Comparison of ENCODE assay signal across 8 mouse cellular contexts in the genomic region with DNA sequence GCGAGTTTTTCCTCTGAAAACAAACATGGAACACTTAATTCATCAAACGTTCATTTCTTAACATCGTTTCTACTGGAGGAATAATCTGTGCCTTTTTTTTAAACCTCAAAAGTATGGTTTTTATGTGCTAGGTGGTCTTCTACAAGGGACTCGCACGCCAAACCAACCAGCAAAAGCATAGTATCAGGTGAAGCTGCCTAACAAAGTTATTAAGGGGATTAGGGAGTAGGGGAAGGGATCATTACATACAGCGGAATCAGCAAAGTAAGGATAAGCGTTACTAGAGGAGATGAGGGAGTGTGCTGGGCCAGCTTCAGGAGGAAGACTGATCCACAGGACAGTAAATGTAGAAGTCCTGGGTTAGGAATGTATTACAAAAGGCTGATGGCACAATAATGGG. TPM values are rescaled to one million over a fixed set of nuclear protein-coding genes. Genes with fewer than 3 reads are reported as not detected.
DNase-seq lines count a peak whose midpoint lies in the region; ATAC-seq and TF ChIP-seq lines count a peak whose summit lies in the region.

No protein-coding gene starts in this region.

- no peak for DNase-seq in cerebellum, adult 2 months
- no peak for DNase-seq in cerebellum, postnatal 36 days
- DNase-seq in spleen, adult 2 months (ENCODE audit: low read depth in 1 of 2, low spot score in 2 of 2) = no peak
- DNase-seq in spleen, adult 18-20 months = no peak
- no peak for DNase-seq in liver, embryonic 13.5 days
- no peak for DNase-seq in MN1 (ENCODE audit: low spot score)
- DNase-seq in left cerebral cortex, adult 18-20 months (ENCODE audit: low spot score in 2 of 2) = no peak
- DNase-seq in layer of hippocampus, postnatal 25 days (ENCODE audit: extremely low spot score in 1 of 2, low spot score in 1 of 2) = no peak

- H3K36me3 ChIP-seq in spleen, adult 2 months (ENCODE audit: control insufficient read depth, insufficient read depth, low read length) = 0 out of 2 replicates have a peak, but pooled peaks cover 2% of the 10 kb centered on the region
- 0 out of 2 replicates have a peak, but pooled peaks cover 3% of the 10 kb centered on the region for H3K36me3 ChIP-seq in liver, embryonic 13.5 days

- no peak for ATAC-seq in liver, embryonic 13.5 days (ENCODE audit: low read depth)

- H3K4me1 ChIP-seq in cerebellum, adult 2 months (ENCODE audit: control insufficient read depth, insufficient read depth, low read length) = no peaks in the 10 kb centered on the region
- no peaks in the 10 kb centered on the region; the same call in 1 of the 2 replicates for H3K4me1 ChIP-seq in spleen, adult 2 months (ENCODE audit: control insufficient read depth, insufficient read depth, insufficient read length)
- H3K4me1 ChIP-seq in liver, embryonic 13.5 days (replicated peaks) = peaks cover 14% of the 10 kb centered on the region

- no peak for TF ChIP-seq POLR2A in cerebellum, adult 2 months (IDR thresholded peaks at IDR 0.05; ENCODE audit: borderline replicate concordance, insufficient read depth, low read length)
- TF ChIP-seq POLR2A in spleen, adult 2 months (IDR thresholded peaks at IDR 0.05; ENCODE audit: low read depth, low read length) = no peak

- no peaks in the 10 kb centered on the region for H3K9me3 ChIP-seq in liver, embryonic 13.5 days (replicated peaks)

- peak overlapping the region; percentile 94 for H3K4me2 ChIP-seq in liver, embryonic 13.5 days

- peak overlapping the region; percentile 59 for H3K9ac ChIP-seq in liver, embryonic 13.5 days

- WGBS in cerebellum, adult 2 months = 19% methylated on average over 7 of the region's 7 CpGs
- 30% methylated on average over 7 of the region's 7 CpGs for WGBS in spleen, adult 2 months
- 17% methylated on average over 7 of the region's 7 CpGs for WGBS in liver, embryonic 13.5 days (ENCODE audit: insufficient replicate concordance)

- H3K27me3 ChIP-seq in cerebellum, adult 2 months (ENCODE audit: control insufficient read depth, insufficient read depth, low read length) = no peaks in the 10 kb centered on the region
- H3K27me3 ChIP-seq in spleen, adult 2 months (ENCODE audit: control insufficient read depth, insufficient read depth, low read length) = no peaks in the 10 kb centered on the region
- peaks cover 12% of the 10 kb centered on the region for H3K27me3 ChIP-seq in liver, embryonic 13.5 days

- no peak overlapping the region for H3K27ac ChIP-seq in cerebellum, adult 2 months (ENCODE audit: insufficient read depth, low read length)
- no peak overlapping the region for H3K27ac ChIP-seq in spleen, adult 2 months (ENCODE audit: insufficient read depth, low read length)
- H3K27ac ChIP-seq in liver, embryonic 13.5 days = no peak overlapping the region

- peak overlapping the region; percentile 32 for H3K4me3 ChIP-seq in cerebellum, adult 2 months (replicated peaks; ENCODE audit: insufficient read depth, low read depth, low read length)
- H3K4me3 ChIP-seq in spleen, adult 2 months (ENCODE audit: extremely low read depth, insufficient read depth, insufficient read length) = peak overlapping the region; percentile 52; the same call in 1 of the 2 replicates
- H3K4me3 ChIP-seq in liver, embryonic 13.5 days (replicated peaks) = peak overlapping the region; percentile 72

- no peak for TF ChIP-seq CTCF in cerebellum, adult 2 months (IDR thresholded peaks at IDR 0.05; ENCODE audit: borderline replicate concordance, insufficient read depth, low read depth, low read length)
- no peak for TF ChIP-seq CTCF in spleen, adult 2 months (IDR thresholded peaks at IDR 0.05; ENCODE audit: extremely low read depth, insufficient read depth, insufficient read length, insufficient replicate concordance)

RNA-seq across cellular contexts. Expression of a gene that starts 0.6 kb away (rescaled TPM):
- polyA plus RNA-seq in cerebellum, adult 2 months (2012; rRNA removed) = 11.9 and 12.8 TPM in 2 replicates
- 1.1 and 1.3 TPM in 2 replicates for polyA plus RNA-seq in spleen, adult 2 months (2012; rRNA removed)
- polyA plus RNA-seq in liver, embryonic 13.5 days (2015; fragmentation: Nextera tagmentation; extraction: Ambion mirVana) = 5.5 and 8.3 TPM in 2 replicates
- 10 to 100 TPM; 12.3 to 13.8 TPM for total RNA-seq in left cerebral cortex, adult 18-20 months (2021)
- total RNA-seq in layer of hippocampus, postnatal 25 days (2021) = 10 to 100 TPM; 13.8 to 14.8 TPM

RNA-seq across cellular contexts. Expression of a gene that starts 15.4 kb away (rescaled TPM):
- polyA plus RNA-seq in cerebellum, adult 2 months (2012; rRNA removed) = not detected in 2 replicates
- polyA plus RNA-seq in spleen, adult 2 months (2012; rRNA removed) = not detected in 2 replicates
- not detected in 2 replicates for polyA plus RNA-seq in liver, embryonic 13.5 days (2015; fragmentation: Nextera tagmentation; extraction: Ambion mirVana)
- not detected for total RNA-seq in left cerebral cortex, adult 18-20 months (2021)
- not detected for total RNA-seq in layer of hippocampus, postnatal 25 days (2021)

RNA-seq across cellular contexts. Expression of a gene that starts 42.7 kb away (rescaled TPM):
- 0.67 and 0.77 TPM in 2 replicates for polyA plus RNA-seq in cerebellum, adult 2 months (2012; rRNA removed)
- 0.15 TPM in 1 of 2 replicates, not detected in the other for polyA plus RNA-seq in spleen, adult 2 months (2012; rRNA removed)
- not detected in 2 replicates for polyA plus RNA-seq in liver, embryonic 13.5 days (2015; fragmentation: Nextera tagmentation; extraction: Ambion mirVana)
- under 1 TPM in 1 of 2 experiments, not detected in 1; 0.28 TPM for total RNA-seq in left cerebral cortex, adult 18-20 months (2021)
- total RNA-seq in layer of hippocampus, postnatal 25 days (2021) = not detected

RNA-seq across cellular contexts. Expression of a gene that starts 56.8 kb away (rescaled TPM):
- 12.2 and 14.5 TPM in 2 replicates for polyA plus RNA-seq in cerebellum, adult 2 months (2012; rRNA removed)
- polyA plus RNA-seq in spleen, adult 2 months (2012; rRNA removed) = 0.01 TPM in 1 of 2 replicates, not detected in the other
- 0.38 and 0.58 TPM in 2 replicates for polyA plus RNA-seq in liver, embryonic 13.5 days (2015; fragmentation: Nextera tagmentation; extraction: Ambion mirVana)
- total RNA-seq in left cerebral cortex, adult 18-20 months (2021) = 10 to 100 TPM in 1 of 2 experiments, 1 to 10 TPM in 1; 8.9 to 11.0 TPM
- total RNA-seq in layer of hippocampus, postnatal 25 days (2021) = 1 to 10 TPM; 8.2 to 9.1 TPM
